Mouse (Mus musculus): ENCODE measurements around the gene Nup133. TPM values are rescaled to one million over a fixed set of nuclear protein-coding genes. Genes with fewer than 3 reads are reported as not detected.

Gene Nup133
- polyA plus RNA-seq, 1 experiment from 2014 or later, result 38.4 TPM

DNA sequence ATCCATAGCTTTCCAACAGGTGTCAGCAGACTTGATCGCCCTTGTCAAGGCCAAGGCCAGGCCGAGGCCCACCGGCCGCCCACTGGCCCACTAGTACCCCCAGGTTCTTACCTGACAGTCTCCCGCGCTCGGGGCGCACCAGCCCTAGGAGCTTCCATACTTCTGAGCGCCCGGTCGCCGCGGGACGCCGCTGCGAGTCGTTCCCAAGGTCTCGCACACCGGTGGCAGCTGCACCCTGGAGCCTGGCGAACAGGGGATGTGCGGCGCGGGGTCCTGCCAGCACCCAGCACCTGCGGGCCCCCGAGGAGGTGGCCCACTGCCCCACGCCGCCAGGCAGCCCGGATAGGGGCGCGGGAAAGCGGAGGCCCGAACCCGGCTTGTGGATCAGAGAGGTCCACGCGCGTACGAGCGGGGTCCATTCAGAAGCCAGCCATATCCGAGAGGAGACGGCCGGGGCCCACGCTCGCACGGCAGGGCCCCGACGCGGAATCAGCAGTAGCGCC is 33.3 kb upstream of the Nup133 start:
- peak; percentile 4; the same call in 1 of the 2 replicates for ATAC-seq (ENCODE audit: insufficient number of reproducible peaks, insufficient read depth, low FRiP score, low read depth)
- peak overlapping the region; percentile 96 for H3K4me2 ChIP-seq (replicated peaks; ENCODE audit: low read depth, low read length)
- peaks cover 20% of the 10 kb centered on the region for H3K4me1 ChIP-seq (ENCODE audit: control insufficient read depth, insufficient read depth, low read length)
- no peaks in the 10 kb centered on the region for H3K27me3 ChIP-seq (ENCODE audit: control insufficient read depth, insufficient read depth, low read length)
- H3K9ac ChIP-seq (replicated peaks; ENCODE audit: low read depth, low read length), result peak overlapping the region; percentile 83
- peak overlapping the region; percentile 91; the same call in 1 of the 2 replicates for H3K27ac ChIP-seq (ENCODE audit: low read length)
- under 1% methylated on average over 48 of the region's 48 CpGs for WGBS
- no peaks in the 10 kb centered on the region for H3K36me3 ChIP-seq (ENCODE audit: control insufficient read depth, insufficient read depth, low read length)
- no peaks in the 10 kb centered on the region for H3K9me3 ChIP-seq (ENCODE audit: control insufficient read depth, low read depth, low read length)
- H3K4me3 ChIP-seq (ENCODE audit: low read depth, low read length), result peak overlapping the region; percentile 82

DNA sequence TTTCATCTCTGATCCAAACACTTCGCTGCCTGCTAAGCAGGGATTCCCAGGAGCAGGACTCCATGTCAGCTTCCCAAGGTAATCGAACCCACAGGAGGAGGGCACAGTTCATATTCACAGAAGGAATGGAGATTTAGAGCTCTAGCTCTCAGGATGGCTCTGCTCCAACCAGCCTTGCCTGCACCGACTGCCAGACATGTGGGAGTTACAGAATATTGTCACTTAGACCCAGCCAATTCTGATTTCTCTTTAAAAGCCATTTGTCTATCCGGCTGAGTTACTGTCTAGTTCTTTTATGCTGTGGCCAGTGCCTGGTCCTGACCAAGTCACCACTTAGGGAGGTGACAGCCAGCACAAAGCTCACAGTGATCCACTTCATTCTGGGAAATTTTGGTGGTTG is 32.6 kb upstream of the Nup133 start:
- ATAC-seq (ENCODE audit: insufficient number of reproducible peaks, insufficient read depth, low FRiP score, low read depth), result no peak
- Histone ChIP-seq H3K9ac (replicated peaks; ENCODE audit: low read depth, low read length) (no peak overlapping the region), H3K4me2 (replicated peaks; ENCODE audit: low read depth, low read length) (peak overlapping the region; percentile 96), H3K27me3 (ENCODE audit: control insufficient read depth, insufficient read depth, low read length) (no peaks in the 10 kb centered on the region), H3K27ac (ENCODE audit: low read length) (no peak overlapping the region), H3K36me3 (ENCODE audit: control insufficient read depth, insufficient read depth, low read length) (no peaks in the 10 kb centered on the region), H3K4me1 (ENCODE audit: control insufficient read depth, insufficient read depth, low read length) (peaks cover 20% of the 10 kb centered on the region), H3K9me3 (ENCODE audit: control insufficient read depth, low read depth, low read length) (no peaks in the 10 kb centered on the region), H3K4me3 (ENCODE audit: low read depth, low read length) (peak overlapping the region; percentile 82)
- WGBS, result 37% methylated on average over 4 of the region's 4 CpGs

DNA sequence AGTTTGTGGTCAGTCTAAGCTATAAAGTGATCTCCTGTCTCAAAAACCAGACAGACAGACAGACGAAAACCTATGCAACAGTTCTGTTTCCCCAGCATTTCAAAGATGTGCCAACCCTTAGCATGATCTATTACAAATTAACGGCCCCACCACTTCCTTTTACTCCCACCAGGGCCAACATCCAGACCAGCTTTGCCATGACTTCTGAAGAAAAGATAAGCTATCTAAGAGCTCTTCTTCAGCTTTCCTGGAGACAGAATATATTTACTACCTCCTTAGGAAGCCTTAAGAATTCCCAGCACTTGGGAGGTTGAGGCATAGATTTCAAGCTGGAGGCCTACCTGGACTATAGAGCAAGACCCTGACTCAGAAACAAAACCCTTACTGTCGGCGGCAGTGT is 31.2 kb upstream of the Nup133 start:
- Histone ChIP-seq H3K27ac (ENCODE audit: low read length) (no peak overlapping the region), H3K4me2 (replicated peaks; ENCODE audit: low read depth, low read length) (0 out of 2 replicates have a peak overlapping the region, but pooled peaks have one; percentile 12), H3K27me3 (ENCODE audit: control insufficient read depth, insufficient read depth, low read length) (no peaks in the 10 kb centered on the region), H3K9ac (replicated peaks; ENCODE audit: low read depth, low read length) (no peak overlapping the region), H3K4me3 (ENCODE audit: low read depth, low read length) (no peak overlapping the region; the same call in 1 of the 2 replicates), H3K9me3 (ENCODE audit: control insufficient read depth, low read depth, low read length) (no peaks in the 10 kb centered on the region), H3K4me1 (ENCODE audit: control insufficient read depth, insufficient read depth, low read length) (peaks cover 20% of the 10 kb centered on the region), H3K36me3 (ENCODE audit: control insufficient read depth, insufficient read depth, low read length) (no peaks in the 10 kb centered on the region)
- ATAC-seq (ENCODE audit: insufficient number of reproducible peaks, insufficient read depth, low FRiP score, low read depth), result no peak
- 69% methylated on average over 4 of the region's 4 CpGs for WGBS

DNA sequence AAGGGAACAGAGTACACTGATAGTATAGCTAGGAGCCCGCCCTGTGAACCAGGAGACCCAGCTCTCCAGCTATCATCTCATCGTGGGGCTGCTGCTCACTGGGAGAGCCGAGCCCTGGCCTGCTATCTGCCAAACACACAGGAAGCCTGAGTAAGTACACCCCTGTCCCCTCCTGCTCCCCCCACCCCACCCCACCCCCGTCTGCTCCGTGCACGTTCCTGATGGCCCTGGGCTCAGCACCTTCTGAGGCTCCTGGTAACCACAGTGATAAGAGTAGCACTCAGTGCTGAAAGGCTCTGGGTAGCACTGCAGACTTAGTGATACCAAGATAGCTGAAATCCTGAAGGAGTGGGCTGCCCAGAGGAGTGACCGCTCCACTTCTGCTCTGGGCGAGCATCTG is 29.9 kb upstream of the Nup133 start:
- Histone ChIP-seq H3K9ac (replicated peaks; ENCODE audit: low read depth, low read length) (no peak overlapping the region), H3K4me3 (ENCODE audit: low read depth, low read length) (no peak overlapping the region), H3K36me3 (ENCODE audit: control insufficient read depth, insufficient read depth, low read length) (no peaks in the 10 kb centered on the region), H3K27ac (ENCODE audit: low read length) (peak overlapping the region; percentile 68), H3K4me2 (replicated peaks; ENCODE audit: low read depth, low read length) (peak overlapping the region; percentile 25), H3K27me3 (ENCODE audit: control insufficient read depth, insufficient read depth, low read length) (no peaks in the 10 kb centered on the region), H3K9me3 (ENCODE audit: control insufficient read depth, low read depth, low read length) (no peaks in the 10 kb centered on the region), H3K4me1 (ENCODE audit: control insufficient read depth, insufficient read depth, low read length) (peaks cover 20% of the 10 kb centered on the region)
- 62% methylated on average over 8 of the region's 8 CpGs for WGBS
- peak; percentile 68; the same call in 1 of the 2 replicates for ATAC-seq (ENCODE audit: insufficient number of reproducible peaks, insufficient read depth, low FRiP score, low read depth)

DNA sequence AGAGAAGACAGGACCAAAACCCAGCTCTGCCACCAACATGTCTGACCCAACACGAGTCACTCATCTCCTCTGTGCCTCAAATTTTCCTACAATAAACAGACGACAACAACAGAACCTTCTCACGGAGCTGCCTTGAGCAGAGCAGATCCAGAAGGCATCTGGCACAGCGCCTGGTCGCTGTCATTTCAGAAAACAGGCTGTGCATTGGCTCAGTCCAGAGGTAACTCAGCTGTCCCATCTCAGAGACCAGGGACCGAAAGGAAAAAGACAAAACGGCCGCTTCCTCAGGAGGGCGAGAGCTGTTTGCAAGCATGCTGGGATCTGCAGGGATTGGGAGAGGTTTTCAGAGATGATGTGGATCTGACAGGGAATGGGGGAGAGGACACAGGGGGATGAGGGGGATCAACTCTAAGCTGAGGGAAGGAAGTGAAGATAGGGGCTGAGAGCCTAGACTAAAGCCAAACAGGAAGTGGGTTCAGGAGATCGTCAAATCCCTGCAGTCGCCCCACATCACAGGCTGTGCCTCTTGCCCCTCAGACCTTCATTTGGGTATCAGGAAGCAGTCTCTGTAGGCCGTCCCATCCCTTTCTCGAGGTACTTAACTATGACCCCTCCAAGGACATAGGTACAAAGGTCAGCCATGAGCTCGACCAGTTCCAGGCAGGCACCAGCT is 29.2 kb upstream of the Nup133 start:
- H3K9ac ChIP-seq (replicated peaks; ENCODE audit: low read depth, low read length), result no peak overlapping the region
- WGBS, result 32% methylated on average over 14 of the region's 14 CpGs
- H3K4me2 ChIP-seq (replicated peaks; ENCODE audit: low read depth, low read length), result peak overlapping the region; percentile 25

DNA sequence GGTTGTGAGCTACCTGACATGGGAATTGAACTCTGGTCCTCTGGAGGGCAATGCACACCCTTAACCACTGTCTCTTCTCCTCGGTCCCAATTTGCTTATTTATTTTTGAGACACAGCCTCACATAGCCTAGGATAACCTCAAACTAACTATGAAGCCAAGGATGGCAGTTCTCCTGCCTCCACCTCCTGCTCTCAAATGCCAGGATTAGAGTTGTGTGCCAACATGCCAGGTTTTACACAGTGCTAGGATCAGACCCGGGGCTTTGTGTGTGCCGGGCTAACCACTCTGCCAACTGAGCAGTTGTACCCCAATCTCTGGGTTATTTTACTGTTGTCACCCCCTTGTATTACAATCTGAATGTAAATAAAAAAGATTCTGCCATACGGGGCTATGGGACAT is 28.4 kb upstream of the Nup133 start:
- H3K4me2 ChIP-seq (replicated peaks; ENCODE audit: low read depth, low read length), result no peak overlapping the region
- WGBS, result 90% methylated on average over 4 of the region's 4 CpGs
- no peaks in the 10 kb centered on the region for H3K27me3 ChIP-seq (ENCODE audit: control insufficient read depth, insufficient read depth, low read length)
- H3K27ac ChIP-seq (ENCODE audit: low read length), result no peak overlapping the region
- ATAC-seq (ENCODE audit: insufficient number of reproducible peaks, insufficient read depth, low FRiP score, low read depth), result no peak
- no peaks in the 10 kb centered on the region for H3K36me3 ChIP-seq (ENCODE audit: control insufficient read depth, insufficient read depth, low read length)
- H3K9ac ChIP-seq (replicated peaks; ENCODE audit: low read depth, low read length), result no peak overlapping the region
- H3K4me3 ChIP-seq (ENCODE audit: low read depth, low read length), result no peak overlapping the region
- H3K9me3 ChIP-seq (ENCODE audit: control insufficient read depth, low read depth, low read length), result no peaks in the 10 kb centered on the region
- peaks cover 20% of the 10 kb centered on the region for H3K4me1 ChIP-seq (ENCODE audit: control insufficient read depth, insufficient read depth, low read length)

More for the DNA sequence above, 29.2 kb upstream of the Nup133 start:
- Histone ChIP-seq H3K27ac (ENCODE audit: low read length) (peak overlapping the region; percentile 68), H3K4me3 (ENCODE audit: low read depth, low read length) (no peak overlapping the region), H3K36me3 (ENCODE audit: control insufficient read depth, insufficient read depth, low read length) (no peaks in the 10 kb centered on the region), H3K27me3 (ENCODE audit: control insufficient read depth, insufficient read depth, low read length) (no peaks in the 10 kb centered on the region), H3K4me1 (ENCODE audit: control insufficient read depth, insufficient read depth, low read length) (peaks cover 20% of the 10 kb centered on the region), H3K9me3 (ENCODE audit: control insufficient read depth, low read depth, low read length) (no peaks in the 10 kb centered on the region)
- ATAC-seq (ENCODE audit: insufficient number of reproducible peaks, insufficient read depth, low FRiP score, low read depth), result no peak

DNA sequence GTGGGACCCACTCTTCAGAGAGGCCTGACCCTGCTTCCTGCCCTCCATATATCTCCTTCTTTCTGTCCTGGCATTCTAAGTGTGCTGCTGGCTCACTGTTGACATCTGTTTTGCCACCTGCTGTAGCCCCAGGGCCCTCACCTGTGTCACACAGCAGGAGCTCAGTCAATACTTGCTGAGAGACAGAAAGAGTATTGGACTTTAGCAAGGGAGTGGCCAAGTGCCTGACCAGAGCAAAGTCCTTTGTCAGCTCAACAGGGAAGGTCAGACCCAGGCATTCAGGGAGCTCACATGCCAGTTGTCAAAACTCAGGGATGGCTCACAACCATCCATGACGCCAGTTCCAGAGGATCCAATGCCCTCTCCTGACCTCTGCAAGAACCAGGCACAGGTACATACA is 24.4 kb upstream of the Nup133 start:
- peaks cover 3% of the 10 kb centered on the region; the same call in 1 of the 2 replicates for H3K4me1 ChIP-seq (ENCODE audit: control insufficient read depth, insufficient read depth, low read length)
- H3K27me3 ChIP-seq (ENCODE audit: control insufficient read depth, insufficient read depth, low read length), result no peaks in the 10 kb centered on the region
- H3K4me3 ChIP-seq (ENCODE audit: low read depth, low read length), result no peak overlapping the region
- ATAC-seq (ENCODE audit: insufficient number of reproducible peaks, insufficient read depth, low FRiP score, low read depth), result no peak
- no peak overlapping the region for H3K27ac ChIP-seq (ENCODE audit: low read length)
- no peaks in the 10 kb centered on the region for H3K9me3 ChIP-seq (ENCODE audit: control insufficient read depth, low read depth, low read length)
- no peak overlapping the region for H3K9ac ChIP-seq (replicated peaks; ENCODE audit: low read depth, low read length)
- no peak overlapping the region for H3K4me2 ChIP-seq (replicated peaks; ENCODE audit: low read depth, low read length)
- no peaks in the 10 kb centered on the region for H3K36me3 ChIP-seq (ENCODE audit: control insufficient read depth, insufficient read depth, low read length)
- 89% methylated on average over 1 of the region's 1 CpGs for WGBS

DNA sequence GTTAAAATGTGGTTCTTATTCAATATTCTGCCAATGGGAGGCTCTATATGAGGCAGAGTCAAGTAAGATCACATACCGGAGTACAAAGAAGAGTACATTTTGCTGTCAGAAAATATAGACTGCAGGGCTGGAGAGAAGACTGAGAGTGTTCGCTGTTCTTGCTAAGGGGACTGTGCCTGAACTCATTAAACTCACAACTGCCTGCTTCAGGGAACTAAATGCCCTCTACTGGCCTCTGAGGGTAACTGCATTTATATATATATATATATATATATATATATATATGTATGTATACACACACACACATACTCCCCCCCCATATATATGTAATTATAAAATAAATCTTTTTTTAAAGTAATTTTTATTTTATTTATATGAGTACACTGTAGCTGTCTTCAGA is 17.8 kb upstream of the Nup133 start:
- H3K27ac ChIP-seq (ENCODE audit: low read length), result no peak overlapping the region
- H3K27me3 ChIP-seq (ENCODE audit: control insufficient read depth, insufficient read depth, low read length), result no peaks in the 10 kb centered on the region
- no peak overlapping the region for H3K4me3 ChIP-seq (ENCODE audit: low read depth, low read length)
- ATAC-seq (ENCODE audit: insufficient number of reproducible peaks, insufficient read depth, low FRiP score, low read depth), result no peak
- WGBS, result 66% methylated on average over 2 of the region's 2 CpGs
- H3K9ac ChIP-seq (replicated peaks; ENCODE audit: low read depth, low read length), result no peak overlapping the region
- H3K36me3 ChIP-seq (ENCODE audit: control insufficient read depth, insufficient read depth, low read length), result peaks cover 15% of the 10 kb centered on the region
- H3K4me1 ChIP-seq (ENCODE audit: control insufficient read depth, insufficient read depth, low read length), result no peaks in the 10 kb centered on the region
- H3K4me2 ChIP-seq (replicated peaks; ENCODE audit: low read depth, low read length), result no peak overlapping the region
- no peaks in the 10 kb centered on the region for H3K9me3 ChIP-seq (ENCODE audit: control insufficient read depth, low read depth, low read length)
